Mouse (Mus musculus) spleen, adult 2 months (tissue): ENCODE data around the gene Esyt1. TPM values are rescaled to one million over a fixed set of nuclear protein-coding genes. Genes with fewer than 3 reads are reported as not detected.

Experiments
- DNase-seq, 2 experiments: peaks; one replicate each; pipeline versions ENCODE4 v3.0.0 to v3.0.0-alpha.2; 2012 to 2021; ENCODE audit warnings: low spot score in 2 of 2, low read depth in 1 of 2
- H3K27ac ChIP-seq: fragments of 200-500 bp; 2 replicates; pipeline ENCODE4 v1.5.1; 2012; ENCODE audit warnings: low read length, inconsistent platforms; ENCODE audit not compliant: insufficient read depth
- H3K27me3 ChIP-seq: fragments of 200-500 bp; 2 replicates; pipeline ENCODE4 v1.6.1; 2012; ENCODE audit warnings: mild to moderate bottlenecking, moderate library complexity, low read length, inconsistent platforms; ENCODE audit not compliant: control insufficient read depth, insufficient read depth
- H3K36me3 ChIP-seq: fragments of 200-500 bp; 2 replicates; pipeline ENCODE4 v1.6.1; 2012; ENCODE audit warnings: mild to moderate bottlenecking, low read length, inconsistent platforms; ENCODE audit not compliant: control insufficient read depth, insufficient read depth
- H3K4me1 ChIP-seq: fragments of 200-500 bp; 2 replicates; pipeline ENCODE4 v1.6.1; 2011; ENCODE audit warnings: inconsistent platforms; ENCODE audit not compliant: control insufficient read depth, insufficient read depth, insufficient read length
- H3K4me3 ChIP-seq: fragments of 200-500 bp; 2 replicates; pipeline ENCODE4 v1.5.1; 2011; ENCODE audit warnings: mild to moderate bottlenecking, inconsistent platforms; ENCODE audit not compliant: insufficient read depth, insufficient read length; ENCODE audit errors: extremely low read depth
- CTCF ChIP-seq: fragments of 200-500 bp; IDR thresholded peaks from 2 replicates; pipeline ENCODE4 v1.5.1; 2011; ENCODE audit warnings: mild to moderate bottlenecking, inconsistent platforms; ENCODE audit not compliant: insufficient read depth, insufficient read length, insufficient replicate concordance; ENCODE audit errors: extremely low read depth
- POLR2A ChIP-seq: fragments of 200-500 bp; IDR thresholded peaks from 2 replicates; pipeline ENCODE4 v1.6.1; 2011; ENCODE audit warnings: low read depth, low read length, inconsistent platforms
- WGBS: fragments of 180-500 bp; shearing (Covaris S2); methylation state at CpG from one replicate; pipeline ENCODE4 v1.1.7; 2018; 5-methylcytosine and 5-hydroxymethylcytosine counted together
- polyA plus RNA-seq: library from polyadenylated mRNA; depleted of rRNA; stranded (reverse); fragments of >200 nt; gene quantifications from 2 replicates; pipeline ENCODE4 v1.2.3, GENCODE M21; 2012; rRNA removed

Gene Esyt1
- polyA plus RNA-seq, 1 experiment = 121 TPM

GRCm38 (mm10) chr10:128489380-128489779 lies 36.3 kb downstream of the Esyt1 start:
- H3K27ac ChIP-seq = no peak overlapping the region
- peaks cover 40% of the 10 kb centered on the region for H3K36me3 ChIP-seq
- no peaks in the 10 kb centered on the region for H3K27me3 ChIP-seq
- H3K4me3 ChIP-seq = no peak overlapping the region
- 74% methylated on average over 5 of the region's 5 CpGs for WGBS
- peaks cover 5% of the 10 kb centered on the region; the same call in 1 of the 2 replicates for H3K4me1 ChIP-seq
- DNase-seq = no peak
- TF ChIP-seq CTCF = no peak
- TF ChIP-seq POLR2A = no peak

GRCm38 (mm10) chr10:128488776-128489175 lies 36.9 kb downstream of the Esyt1 start:
- H3K27me3 ChIP-seq = no peaks in the 10 kb centered on the region
- H3K4me3 ChIP-seq = no peak overlapping the region
- no peak overlapping the region for H3K27ac ChIP-seq
- 93% methylated on average over 4 of the region's 4 CpGs for WGBS
- TF ChIP-seq POLR2A (no peak), CTCF (no peak)
- H3K4me1 ChIP-seq = peaks cover 5% of the 10 kb centered on the region; the same call in 1 of the 2 replicates
- no peak for DNase-seq
- peaks cover 45% of the 10 kb centered on the region for H3K36me3 ChIP-seq

- 95% methylated on average over 22 of the region's 22 CpGs for WGBS
- no peak for DNase-seq
- peaks cover 5% of the 10 kb centered on the region; the same call in 1 of the 2 replicates for H3K4me1 ChIP-seq
- no peak overlapping the region for H3K4me3 ChIP-seq
- H3K27ac ChIP-seq = no peak overlapping the region
- H3K36me3 ChIP-seq = peaks cover 51% of the 10 kb centered on the region
- no peak for TF ChIP-seq CTCF
- TF ChIP-seq POLR2A = no peak
- no peaks in the 10 kb centered on the region for H3K27me3 ChIP-seq
These were observed 37.6 kb downstream of the Esyt1 start for GRCm38 (mm10) chr10:128487861-128488712.

- no peak overlapping the region for H3K4me3 ChIP-seq
- peaks cover 68% of the 10 kb centered on the region for H3K36me3 ChIP-seq
- H3K27ac ChIP-seq = no peak overlapping the region
- WGBS = 84% methylated on average over 7 of the region's 7 CpGs
- TF ChIP-seq CTCF = no peak
- no peak for DNase-seq
- no peaks in the 10 kb centered on the region for H3K27me3 ChIP-seq
- H3K4me1 ChIP-seq = no peaks in the 10 kb centered on the region
These were observed 39.3 kb downstream of the Esyt1 start for GRCm38 (mm10) chr10:128486370-128486769.

- peaks cover 35% of the 10 kb centered on the region for H3K36me3 ChIP-seq
- no peaks in the 10 kb centered on the region for H3K4me1 ChIP-seq
- DNase-seq = no peak
- H3K27ac ChIP-seq = no peak overlapping the region
- TF ChIP-seq CTCF (no peak), POLR2A (no peak)
- H3K4me3 ChIP-seq = no peak overlapping the region
- WGBS = 95% methylated on average over 12 of the region's 12 CpGs
- no peaks in the 10 kb centered on the region for H3K27me3 ChIP-seq
These were observed 51.3 kb downstream of the Esyt1 start for GRCm38 (mm10) chr10:128474366-128474765.

GRCm38 (mm10) chr10:128460270-128460630 lies 65.4 kb downstream of the Esyt1 start:
- Histone ChIP-seq H3K27ac (no peak overlapping the region), H3K27me3 (no peaks in the 10 kb centered on the region), H3K4me1 (peaks cover 6% of the 10 kb centered on the region; the same call in 1 of the 2 replicates), H3K4me3 (peak overlapping the region; percentile 84; the same call in 1 of the 2 replicates), H3K36me3 (peaks cover 13% of the 10 kb centered on the region)
- WGBS = 10% methylated on average over 5 of the region's 5 CpGs
- no peak for TF ChIP-seq POLR2A
- TF ChIP-seq CTCF = no peak
- no peak for DNase-seq

Other genes starting within 250 kb of the Esyt1 start
- not detected in 2 replicates for gene Il23a, start 227.1 kb downstream of the Esyt1 start, polyA plus RNA-seq
- gene Pan2, start 222.5 kb downstream of the Esyt1 start, polyA plus RNA-seq = 25.7 and 30.6 TPM in 2 replicates
- 15.9 and 17.2 TPM in 2 replicates for gene Cnpy2, start 203.4 kb downstream of the Esyt1 start, polyA plus RNA-seq
- 70.4 and 89.2 TPM in 2 replicates for gene Cs, start 188.1 kb downstream of the Esyt1 start, polyA plus RNA-seq
- gene Coq10a, start 156.9 kb downstream of the Esyt1 start, polyA plus RNA-seq = 32.1 and 63.8 TPM in 2 replicates
- gene Ankrd52, start 148.8 kb downstream of the Esyt1 start, polyA plus RNA-seq = 31.1 and 36.9 TPM in 2 replicates
- 15.2 and 17.1 TPM in 2 replicates for gene Slc39a5, start 124.6 kb downstream of the Esyt1 start, polyA plus RNA-seq
- 19.8 and 21.2 TPM in 2 replicates for gene Nabp2, start 114.4 kb downstream of the Esyt1 start, polyA plus RNA-seq
- gene Rnf41, start 114.2 kb downstream of the Esyt1 start, polyA plus RNA-seq = 24.1 and 29.4 TPM in 2 replicates
- 67.8 and 84.5 TPM in 2 replicates for gene Smarcc2, start 66.6 kb downstream of the Esyt1 start, polyA plus RNA-seq
- gene Myl6, start 31.7 kb downstream of the Esyt1 start, polyA plus RNA-seq = 376 and 451 TPM in 2 replicates
- 0.67 and 1.1 TPM in 2 replicates for gene Myl6b, start 27.2 kb downstream of the Esyt1 start, polyA plus RNA-seq
- 17.4 and 19.9 TPM in 2 replicates for gene Zc3h10, start 21.9 kb upstream of the Esyt1 start, polyA plus RNA-seq
- 2,135 and 2,270 TPM in 2 replicates for gene Rpl41, start 23.4 kb upstream of the Esyt1 start, polyA plus RNA-seq
- gene Pa2g4, start 40.1 kb upstream of the Esyt1 start, polyA plus RNA-seq = 16.8 and 18.9 TPM in 2 replicates
- 1.6 TPM in 2 replicates for gene Erbb3, start 63.8 kb upstream of the Esyt1 start, polyA plus RNA-seq
- gene Rps26, start 100.9 kb upstream of the Esyt1 start, polyA plus RNA-seq = 929 and 934 TPM in 2 replicates
- 1.1 and 1.7 TPM in 2 replicates for gene Ikzf4, start 120.1 kb upstream of the Esyt1 start, polyA plus RNA-seq
- gene Suox, start 148.2 kb upstream of the Esyt1 start, polyA plus RNA-seq = 6.5 and 6.9 TPM in 2 replicates
- gene Rab5b, start 170.4 kb upstream of the Esyt1 start, polyA plus RNA-seq = 43.3 and 44.4 TPM in 2 replicates
- gene Pmel, start 178.3 kb upstream of the Esyt1 start, polyA plus RNA-seq = 0.66 and 9.3 TPM in 2 replicates
- 19.5 and 19.8 TPM in 2 replicates for gene Cdk2, start 179.2 kb upstream of the Esyt1 start, polyA plus RNA-seq
- 124 and 126 TPM in 2 replicates for gene Dgka, start 219.0 kb upstream of the Esyt1 start, polyA plus RNA-seq
- 31.7 and 34.7 TPM in 2 replicates for gene Pym1, start 222.0 kb upstream of the Esyt1 start, polyA plus RNA-seq